Mouse (Mus musculus) brain, adult 10 weeks (tissue): ENCODE measurements around the gene CK137956. TPM values are rescaled to one million over a fixed set of nuclear protein-coding genes. Genes with fewer than 3 reads are reported as not detected.

Source experiments
- polyA plus RNA-seq: library from polyadenylated mRNA; stranded (reverse); fragments of 350-450 nt; fragmentation: Illumina TruSeq; extraction: RNeasy Lipid Tissue Mini Kit (QIAGEN cat#74804); gene quantifications from one replicate; pipeline ENCODE4 v1.2.3, GENCODE M21; 2015; ENCODE audit warnings: low read depth, low replicate concordance

CK137956 gene
- polyA plus RNA-seq: 1.1 TPM

GRCm38 (mm10) chr4:127970901-127971868 lies at the start of gene CK137956:
CK137956 (minus strand) TSS chr4:127970951.

DNA sequence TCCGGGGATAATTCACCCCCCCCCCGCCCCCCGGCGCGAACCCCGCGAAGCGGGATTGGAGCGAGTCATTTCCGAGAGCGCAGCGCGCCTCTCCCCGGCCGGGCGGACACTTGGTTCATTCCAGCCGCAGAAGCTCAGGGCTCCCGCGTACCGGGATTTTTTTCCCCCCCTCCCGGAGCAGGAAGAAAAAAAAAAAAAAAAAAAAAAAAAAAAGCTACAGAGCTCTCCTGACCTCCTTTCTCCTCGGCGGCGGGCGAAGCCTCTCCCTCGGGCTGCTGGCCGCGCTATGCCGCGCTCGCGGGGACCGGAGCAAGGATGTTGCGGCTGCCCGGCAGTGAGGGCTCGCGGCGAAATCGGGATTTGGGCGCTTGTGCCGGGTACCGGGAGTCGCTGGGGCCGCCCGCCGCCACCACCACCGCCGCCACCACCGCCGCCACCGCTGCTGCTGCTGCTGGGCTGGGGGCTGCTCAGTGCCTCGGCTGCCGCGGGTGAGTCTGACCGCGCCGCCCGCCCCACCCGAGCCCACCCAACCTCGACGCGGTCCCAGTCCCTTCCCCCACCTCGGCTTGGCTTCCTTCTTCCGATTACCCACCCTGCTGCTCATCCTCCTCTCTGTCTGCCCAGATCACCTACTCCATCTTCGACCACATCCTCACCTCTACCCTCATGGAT lies 17.2 kb upstream of the CK137956 start, which contains the start of gene Csmd2:
Csmd2 (plus strand) TSS at position 74 of the 672 bp plus-strand sequence.

Other genes with a start within 250 kb of the CK137956 start
- gene Csmd2, start 16.9 kb upstream of the CK137956 start, polyA plus RNA-seq: 23.4 TPM